Comparison of ENCODE assay signal across 35 mouse cellular contexts in genomic region chr6:146821958-146822357, GRCm38 (mm10). TPM values are rescaled to one million over a fixed set of nuclear protein-coding genes. Genes with fewer than 3 reads are reported as not detected.
DNase-seq lines count a peak whose midpoint lies in the region; ATAC-seq and TF ChIP-seq lines count a peak whose summit lies in the region.
"Had no signal": no experiment of that assay in that cellular context is flagged by ENCODE, and none has a peak within 500 bp of the region (broad histone marks: within the 10 kb centered on the region; RNA-seq: fewer than 3 reads in every experiment).

No protein-coding gene starts in this region.

- intact Hi-C loops in heart, postnatal 25 days (cut with DNase I): loop anchor here (5.0 to 10.0 kb wide), 2 partner anchors 295 to 1133 kb away; no protein-coding TSS in a partner anchor

- H3K4me1 ChIP-seq in lung, embryonic 16.5 days (replicated peaks; ENCODE audit: control insufficient read depth, insufficient read depth, low read length): no peaks in the 10 kb centered on the region; the same call in 1 of the 2 replicates
- H3K4me1 ChIP-seq in stomach, embryonic 14.5 days (ENCODE audit: control insufficient read depth, insufficient read depth, low read length): no peaks in the 10 kb centered on the region
- H3K4me1 ChIP-seq in midbrain, postnatal 0 days (ENCODE audit: insufficient read depth, low read length): no peaks in the 10 kb centered on the region
- H3K4me1 ChIP-seq: forebrain, embryonic 13.5 days; heart, embryonic 10.5 days; heart, embryonic 15.5 days; hindbrain, embryonic 13.5 days; limb, embryonic 10.5 days; limb, embryonic 15.5 days had no signal

- TF ChIP-seq CTCF in midbrain, postnatal 0 days (IDR thresholded peaks at IDR 0.05): no peak

- H3K27me3 ChIP-seq in lung, embryonic 16.5 days (ENCODE audit: control insufficient read depth, insufficient read depth, low read depth, low read length): no peaks in the 10 kb centered on the region
- no peaks in the 10 kb centered on the region for H3K27me3 ChIP-seq in stomach, embryonic 14.5 days (ENCODE audit: control insufficient read depth, insufficient read depth, low read length)
- H3K27me3 ChIP-seq in midbrain, postnatal 0 days (ENCODE audit: insufficient read depth, low read length): no peaks in the 10 kb centered on the region
- H3K27me3 ChIP-seq: forebrain, embryonic 13.5 days; heart, embryonic 15.5 days; hindbrain, embryonic 13.5 days; limb, embryonic 15.5 days had no signal

- H3K9me3 ChIP-seq in lung, embryonic 16.5 days (ENCODE audit: control insufficient read depth, low read length): no peaks in the 10 kb centered on the region
- H3K9me3 ChIP-seq in stomach, embryonic 14.5 days (ENCODE audit: control insufficient read depth, low read depth, low read length): no peaks in the 10 kb centered on the region
- H3K9me3 ChIP-seq in midbrain, postnatal 0 days (ENCODE audit: low read length): no peaks in the 10 kb centered on the region
- H3K9me3 ChIP-seq: forebrain, embryonic 13.5 days; heart, embryonic 10.5 days; heart, embryonic 15.5 days; hindbrain, embryonic 13.5 days; limb, embryonic 10.5 days; limb, embryonic 15.5 days had no signal

- peak overlapping the region; percentile 22 for H3K4me2 ChIP-seq in lung, embryonic 16.5 days (ENCODE audit: low read depth, low read length)
- H3K4me2 ChIP-seq in stomach, embryonic 14.5 days (replicated peaks; ENCODE audit: low read depth, low read length): no peak overlapping the region
- no peak overlapping the region for H3K4me2 ChIP-seq in midbrain, postnatal 0 days (ENCODE audit: low read depth, low read length, poor library complexity, severe bottlenecking)
- H3K4me2 ChIP-seq: forebrain, embryonic 13.5 days; heart, embryonic 15.5 days; hindbrain, embryonic 13.5 days; limb, embryonic 15.5 days had no signal

- H3K4me3 ChIP-seq in lung, embryonic 16.5 days (ENCODE audit: low read length): no peak overlapping the region
- H3K4me3 ChIP-seq in stomach, embryonic 14.5 days (ENCODE audit: low read depth, low read length): no peak overlapping the region
- H3K4me3 ChIP-seq in midbrain, postnatal 0 days (ENCODE audit: low read depth, low read length): no peak overlapping the region
- H3K4me3 ChIP-seq: forebrain, embryonic 13.5 days; heart, embryonic 10.5 days; heart, embryonic 15.5 days; hindbrain, embryonic 13.5 days; limb, embryonic 10.5 days; limb, embryonic 15.5 days had no signal

- H3K36me3 ChIP-seq in lung, embryonic 16.5 days (ENCODE audit: control insufficient read depth, insufficient read depth, low read length): no peaks in the 10 kb centered on the region
- H3K36me3 ChIP-seq in stomach, embryonic 14.5 days (ENCODE audit: control insufficient read depth, insufficient read depth, low read length): no peaks in the 10 kb centered on the region
- peaks cover 3% of the 10 kb centered on the region; the same call in 1 of the 2 replicates for H3K36me3 ChIP-seq in midbrain, postnatal 0 days (ENCODE audit: insufficient read depth, low read length)
- H3K36me3 ChIP-seq: heart, embryonic 15.5 days; hindbrain, embryonic 13.5 days; limb, embryonic 10.5 days had no signal

- no peak overlapping the region for H3K9ac ChIP-seq in lung, embryonic 16.5 days (ENCODE audit: low read length)
- H3K9ac ChIP-seq in stomach, embryonic 14.5 days (replicated peaks; ENCODE audit: low read depth, low read length): no peak overlapping the region
- no peak overlapping the region for H3K9ac ChIP-seq in midbrain, postnatal 0 days (replicated peaks; ENCODE audit: low read length, poor library complexity, severe bottlenecking)
- H3K9ac ChIP-seq: forebrain, embryonic 13.5 days; heart, embryonic 15.5 days; hindbrain, embryonic 13.5 days; limb, embryonic 15.5 days had no signal

- peak; percentile 61; the same call in 1 of the 2 replicates for ATAC-seq in lung, embryonic 16.5 days (ENCODE audit: low read depth)
- peak; percentile 71 for ATAC-seq in stomach, embryonic 14.5 days (ENCODE audit: insufficient number of reproducible peaks, insufficient read depth, low FRiP score, low read depth)
- no peak for ATAC-seq in midbrain, postnatal 0 days (ENCODE audit: low FRiP score)
- ATAC-seq: CD4-positive, CD25-positive, alpha-beta regulatory T cell, adult 4 months; forebrain, embryonic 13.5 days; intestine, embryonic 16.5 days had no signal

- H3K27ac ChIP-seq in lung, embryonic 16.5 days (ENCODE audit: low read length): no peak overlapping the region
- H3K27ac ChIP-seq in stomach, embryonic 14.5 days (ENCODE audit: low read length): no peak overlapping the region
- H3K27ac ChIP-seq in midbrain, postnatal 0 days (ENCODE audit: low read depth, low read length): no peak overlapping the region
- H3K27ac ChIP-seq: forebrain, embryonic 13.5 days; heart, embryonic 10.5 days; heart, embryonic 15.5 days; hindbrain, embryonic 13.5 days; kidney, postnatal 0 days; limb, embryonic 10.5 days; limb, embryonic 15.5 days had no signal

- peak; percentile 33 to 53 for DNase-seq in lung, adult 18-20 months
- DNase-seq in lung, postnatal 14 days: no peak
- DNase-seq in spleen, adult 12 weeks (ENCODE audit: low spot score): no peak
- no peak for DNase-seq in midbrain, postnatal 0 days (ENCODE audit: low spot score)
- no peak for DNase-seq in heart, postnatal 25 days (ENCODE audit: low spot score)
- DNase-seq: adrenal gland, postnatal 36 days; cerebellum, adult 18-20 months; cerebellum, postnatal 14 days; gastrocnemius, postnatal 14 days; heart, postnatal 4 days; kidney, adult 8-10 months; kidney, postnatal 4 days; midbrain, embryonic 14.5 days; right cerebral cortex, adult 18-20 months; thymus, postnatal 14 days had no signal

- 54% methylated on average over 13 of the region's 13 CpGs for WGBS in lung, embryonic 16.5 days
- 64% methylated on average over 13 of the region's 13 CpGs for WGBS in stomach, embryonic 14.5 days
- 89% methylated on average over 13 of the region's 13 CpGs for WGBS in midbrain, postnatal 0 days

RNA-seq across cellular contexts. Expression of gene Arntl2, which starts 26.1 kb away (rescaled TPM):
- polyA plus RNA-seq in lung, embryonic 16.5 days (2015; fragmentation: Nextera tagmentation; extraction: Ambion mirVana): 3.9 and 4.4 TPM in 2 replicates
- polyA plus RNA-seq in stomach, embryonic 14.5 days (2014; fragmentation: Nextera tagmentation; extraction: Ambion mirVana): 7.1 and 8.5 TPM in 2 replicates
- total RNA-seq in midbrain, postnatal 0 days (2014; rRNA removed): 2.5 and 6.4 TPM in 2 replicates
- 4.5 and 6.4 TPM in 2 replicates for polyA plus RNA-seq in midbrain, postnatal 0 days (2015; fragmentation: Nextera tagmentation; extraction: Ambion mirVana)
- 1 to 10 TPM in 1 of 2 experiments, under 1 TPM in 1; 0.78 to 1.6 TPM for total RNA-seq in heart, postnatal 25 days (2021)
- total RNA-seq: granulocyte monocyte progenitor cell, adult 5-6 weeks had no signal

RNA-seq across cellular contexts. Expression of gene Smco2, which starts 27.9 kb away (rescaled TPM):
- not detected in 2 replicates for polyA plus RNA-seq in lung, embryonic 16.5 days (2015; fragmentation: Nextera tagmentation; extraction: Ambion mirVana)
- polyA plus RNA-seq in stomach, embryonic 14.5 days (2014; fragmentation: Nextera tagmentation; extraction: Ambion mirVana): not detected in 2 replicates
- not detected in 2 replicates for total RNA-seq in midbrain, postnatal 0 days (2014; rRNA removed)
- polyA plus RNA-seq in midbrain, postnatal 0 days (2015; fragmentation: Nextera tagmentation; extraction: Ambion mirVana): not detected in 2 replicates
- 1 to 10 TPM; 2.3 TPM for total RNA-seq in heart, postnatal 25 days (2021)
- total RNA-seq: adrenal gland, adult 18-20 months; adrenal gland, postnatal 36 days; gastrocnemius, postnatal 14 days; granulocyte monocyte progenitor cell, adult 5-6 weeks; left cerebral cortex, postnatal 10 days; neutrophil, adult 5-6 weeks had no signal
- polyA plus RNA-seq: brain, embryonic 14.5 days; CD4-positive, CD25-positive, alpha-beta regulatory T cell, adult 4 months; embryonic facial prominence, embryonic 14.5 days; forebrain, embryonic 13.5 days; heart, embryonic 10.5 days; hindbrain, embryonic 13.5 days; intestine, embryonic 16.5 days; kidney, postnatal 0 days; limb, embryonic 10.5 days; limb, embryonic 15.5 days; midbrain, embryonic 14.5 days; neural tube, embryonic 11.5 days; spleen, adult 2 months; urinary bladder, adult 2 months had no signal

Comparison
In these comparisons a context has a peak if more than half of its experiments do, and no peak if none do; other contexts are left out.
1. DNase-seq: peak in lung, adult 18-20 months (2 of 2); none in lung, postnatal 14 days (single experiment), spleen, adult 12 weeks (single experiment), midbrain, postnatal 0 days (single experiment) and heart, postnatal 25 days (single experiment).